Mouse (Mus musculus) layer of hippocampus, adult 2 months (tissue): Measurements from ENCODE around the gene Asic5. TPM values are rescaled to one million over a fixed set of nuclear protein-coding genes. Genes with fewer than 3 reads are reported as not detected.

Experiments used
- DNase-seq, 2 experiments: peaks; one replicate each; pipeline ENCODE4 v3.0.0; 2022; ENCODE audit warnings: low spot score in 2 of 2
- H3K27ac ChIP-seq: fragments of 200-600 bp; 2 replicates; pipeline ENCODE4 v1.8.1; 2022
- H3K4me3 ChIP-seq: fragments of 200-600 bp; 2 replicates; pipeline ENCODE4 v1.8.1; 2022; ENCODE audit warnings: mild to moderate bottlenecking
- CTCF ChIP-seq: fragments of 200-600 bp; conservative IDR thresholded peaks from 2 replicates; pipeline ENCODE4 v1.8.1; 2022; ENCODE audit warnings: antibody characterized with exemption, mild to moderate bottlenecking, moderate library complexity
- total RNA-seq, 2 experiments: library from RNA; stranded (reverse); gene quantifications; 2 replicates each; pipeline ENCODE4 v1.2.3; 2021

The Asic5 gene
- total RNA-seq, 2 experiments from 2014 or later = not detected

DNA sequence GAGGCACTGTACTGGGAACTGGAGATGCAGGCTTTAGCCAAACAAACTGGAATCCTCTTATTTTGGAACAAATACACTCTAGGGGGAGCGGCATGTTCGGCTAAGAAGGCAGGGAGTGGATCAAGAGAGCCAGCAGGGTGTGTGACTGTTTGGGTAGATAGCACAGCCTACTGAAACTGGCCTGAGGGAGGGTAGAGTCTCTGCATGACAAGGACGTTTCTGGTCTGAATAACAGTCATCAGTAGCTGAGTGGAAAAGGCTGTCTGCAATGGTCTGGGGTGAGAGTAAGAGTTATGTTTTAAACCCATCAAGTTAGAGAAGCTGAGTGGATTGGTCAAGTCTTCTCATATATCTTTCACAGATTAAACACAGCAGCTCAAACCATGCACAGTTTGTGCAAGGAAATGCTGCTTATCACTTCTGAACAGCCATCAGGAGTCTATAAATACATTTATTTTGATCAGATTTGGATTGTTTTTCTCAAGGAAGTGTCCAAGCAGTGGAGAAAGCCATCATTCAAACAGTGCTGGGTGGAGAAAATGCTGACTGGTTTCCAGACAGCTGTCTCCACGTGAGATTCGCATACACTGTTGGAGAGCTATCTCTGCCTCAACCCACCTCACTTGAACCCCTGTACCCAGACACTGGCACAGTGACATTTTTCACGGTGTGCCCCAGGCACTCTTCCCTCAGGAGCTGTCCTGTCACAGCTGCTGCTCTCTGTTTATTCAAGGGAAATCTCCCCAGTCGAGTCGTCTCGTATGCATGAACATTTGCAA, 79.5 kb downstream of the Asic5 start:
- TF ChIP-seq CTCF = 0 out of 2 replicates have a peak, but pooled peaks have one; percentile 8
- no peak overlapping the region for H3K4me3 ChIP-seq
- H3K27ac ChIP-seq = 0 out of 2 replicates have a peak overlapping the region, but pooled peaks have one; percentile 29
- DNase-seq = no peak

DNA sequence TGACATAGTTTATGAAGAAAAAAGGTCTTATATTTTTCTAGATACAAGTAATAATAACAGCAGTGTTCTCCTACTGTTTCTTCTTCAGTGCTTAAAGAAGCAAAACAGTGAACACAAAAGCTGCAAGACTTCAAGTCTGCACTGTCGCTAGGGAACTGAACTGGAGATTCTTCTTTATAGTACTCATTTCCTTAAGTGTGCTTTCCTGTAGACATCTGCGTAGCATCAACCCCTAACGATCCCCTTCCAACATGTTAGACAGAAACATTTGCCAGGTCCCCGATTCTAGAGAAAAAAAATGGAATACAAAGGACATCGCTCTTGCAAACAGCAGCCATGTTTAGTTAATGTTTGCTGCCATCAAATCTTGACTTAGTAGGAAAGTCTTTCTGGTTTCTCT, 85.7 kb downstream of the Asic5 start:
- no peak for DNase-seq

More for the DNA sequence above, 85.7 kb downstream of the Asic5 start:
- no peak overlapping the region for H3K4me3 ChIP-seq
- no peak overlapping the region for H3K27ac ChIP-seq
- no peak for TF ChIP-seq CTCF

Other genes with a start within 250 kb of the Asic5 start
- 10 to 100 TPM; 19.1 to 19.9 TPM for gene Ctso, start 49.7 kb upstream of the Asic5 start, total RNA-seq
- gene Tdo2, start 6.1 kb upstream of the Asic5 start, total RNA-seq = 10 to 100 TPM; 15.9 to 16.1 TPM
- 100 to 1,000 TPM; 110 to 113 TPM for gene Gucy1b1, start 92.4 kb downstream of the Asic5 start, total RNA-seq
- 10 to 100 TPM; 16.8 to 18.8 TPM for gene Gucy1a1, start 163.5 kb downstream of the Asic5 start, total RNA-seq